Mouse (Mus musculus): ENCODE data around the gene Gm10153.
"Not testable (repeated sequence)": the region's sequence is repeated elsewhere in the genome, so short reads cannot be mapped to it uniquely, and the experiment has no call there.

The Gm10153 gene

DNA sequence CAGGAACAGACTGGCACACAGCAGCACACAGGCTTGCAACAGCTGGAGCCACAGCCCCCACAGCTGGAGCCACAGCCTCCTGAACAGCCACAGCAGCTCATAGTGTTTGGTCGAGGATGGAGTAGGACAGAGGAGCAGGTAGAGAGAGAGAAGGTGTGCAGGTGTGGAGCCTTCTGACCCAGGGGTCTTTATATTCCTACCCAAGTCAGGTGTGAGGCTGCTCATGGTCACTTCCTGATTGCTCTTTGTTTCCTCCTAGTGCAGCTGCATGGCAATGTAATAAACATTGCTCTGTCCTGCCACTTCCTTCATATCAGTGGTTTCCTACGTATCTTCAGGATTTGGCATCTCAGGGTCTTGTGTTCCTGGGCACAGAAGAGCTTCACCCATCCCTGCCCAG is at the start of gene Gm10153:
TSS of gene Gm10153 (minus strand) at position 101 of the 400 bp plus-strand sequence.
- no peak for DNase-seq

GRCm38 (mm10) chr7:142231540-142231939 is 41.4 kb upstream of the Gm10153 start:
- no peak for DNase-seq

DNA sequence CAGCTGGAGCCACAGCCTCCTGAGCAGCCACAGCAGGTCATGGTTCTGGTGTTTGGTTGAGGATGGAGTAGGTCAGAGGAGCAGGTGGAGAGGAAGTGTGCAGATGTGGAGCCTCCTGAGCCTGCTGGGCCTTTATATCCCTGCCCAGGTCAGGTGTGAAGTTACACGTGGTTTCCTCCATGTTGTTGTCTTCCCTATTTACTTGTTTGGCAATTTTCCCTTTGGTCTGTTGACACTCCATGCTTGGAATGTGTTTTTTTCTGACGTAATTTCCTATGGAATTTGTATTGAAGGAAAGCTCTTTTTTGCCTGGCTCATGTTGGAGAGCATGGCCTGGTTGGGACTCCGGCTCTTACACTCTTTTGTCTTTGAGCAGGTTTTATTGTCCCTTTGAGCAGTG is 39.7 kb upstream of the Gm10153 start, which contains the start of gene Krtap5-5:
TSS of gene Krtap5-5 (minus strand) at position 101 of the 400 bp plus-strand sequence.
- not testable (repeated sequence) for DNase-seq

DNA sequence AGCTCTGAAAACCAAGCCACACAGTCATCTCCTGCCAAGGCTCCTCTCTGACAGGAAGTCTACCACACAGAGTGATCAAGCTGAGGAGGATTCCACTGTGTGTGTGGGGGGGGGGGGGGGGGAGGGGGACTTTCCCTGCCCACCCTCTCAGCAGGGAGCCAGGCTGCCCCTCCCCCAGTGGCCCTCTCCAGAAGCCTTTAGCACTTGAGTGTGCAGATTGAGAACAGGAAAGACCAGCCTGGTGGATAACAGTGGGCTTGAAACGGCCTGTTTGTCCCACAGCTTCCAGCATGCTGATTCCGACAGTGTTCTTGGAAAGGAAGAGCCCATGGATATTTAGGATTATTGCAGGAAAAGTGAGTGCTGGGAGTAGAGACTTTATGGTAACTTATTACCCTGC is 34.3 kb upstream of the Gm10153 start:
- no peak for DNase-seq

DNA sequence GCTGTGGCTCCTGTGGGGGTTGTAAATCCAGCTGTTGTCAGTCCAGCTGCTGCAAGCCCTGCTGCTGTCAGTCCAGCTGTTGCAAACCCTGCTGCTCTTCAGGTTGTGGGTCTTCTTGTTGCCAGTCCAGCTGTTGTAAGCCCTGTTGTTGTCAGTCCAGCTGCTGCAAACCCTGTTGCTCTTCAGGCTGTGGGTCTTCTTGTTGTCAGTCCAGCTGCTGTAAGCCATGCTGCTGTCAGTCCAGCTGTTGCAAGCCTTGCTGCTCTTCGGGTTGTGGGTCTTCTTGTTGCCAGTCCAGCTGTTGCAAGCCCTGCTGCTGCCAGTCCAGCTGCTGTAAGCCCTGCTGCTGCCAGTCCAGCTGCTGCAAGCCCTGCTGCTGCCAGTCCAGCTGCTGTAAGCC is 21.9 kb upstream of the Gm10153 start:
- not testable (repeated sequence) for DNase-seq

- no peak for DNase-seq
Observed at GRCm38 (mm10) chr7:142211559-142211958, 21.4 kb upstream of the Gm10153 start, which contains the start of gene Gm7579. Gm7579 (plus strand) TSS chr7:142211859.

DNA sequence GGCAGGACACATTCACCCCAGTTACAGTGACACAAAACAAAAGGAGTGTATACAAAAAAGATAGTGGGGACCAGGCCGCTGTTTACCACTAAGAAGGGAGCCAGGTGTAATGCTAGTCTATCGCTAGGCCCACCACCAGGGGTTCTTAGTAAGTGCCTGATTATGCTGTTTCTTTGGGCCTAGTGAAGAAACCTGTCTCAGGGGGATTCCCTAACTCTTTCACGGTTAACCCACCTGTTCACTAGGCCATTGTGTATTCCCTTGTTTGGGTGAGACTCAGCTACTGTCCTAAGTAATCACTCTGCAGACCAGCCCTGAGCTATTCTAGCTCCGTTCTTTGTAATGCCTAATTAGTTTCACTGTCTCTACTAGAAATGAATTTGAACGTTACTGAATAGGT is 16.7 kb upstream of the Gm10153 start:
- not testable (repeated sequence) for DNase-seq

DNA sequence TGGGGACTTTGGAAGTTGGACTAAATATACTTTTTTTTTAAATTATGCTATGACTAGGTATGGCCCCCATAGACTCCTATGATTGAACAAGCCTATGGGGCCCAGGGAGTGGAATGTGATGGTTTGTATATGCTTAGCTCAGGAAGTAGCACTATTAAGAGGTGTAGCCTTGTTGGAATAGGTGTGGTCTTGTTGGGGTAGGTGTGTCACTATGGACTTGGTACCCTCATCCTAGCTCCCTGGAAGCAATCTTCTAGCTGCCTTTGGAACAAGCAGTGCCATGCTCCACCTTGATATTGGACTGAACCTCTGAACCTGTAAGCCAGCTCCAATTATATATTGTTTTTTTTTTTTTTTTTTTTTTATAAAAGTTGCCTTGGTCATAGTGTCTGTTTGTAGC is 15.3 kb upstream of the Gm10153 start:
- no peak for DNase-seq

GRCm38 (mm10) chr7:142201064-142201463 is 10.9 kb upstream of the Gm10153 start, which contains the start of gene Krtap5-3:
Krtap5-3 (plus strand) TSS chr7:142201364.
- no peak for DNase-seq

GRCm38 (mm10) chr7:142198748-142199147 is 8.6 kb upstream of the Gm10153 start:
- DNase-seq, result no peak

GRCm38 (mm10) chr7:142188156-142188555 is 2.0 kb downstream of the Gm10153 start:
- DNase-seq, result no peak

- DNase-seq, result no peak
Observed at GRCm38 (mm10) chr7:142181021-142181420, 9.2 kb downstream of the Gm10153 start.

GRCm38 (mm10) chr7:142178685-142179084 is 11.5 kb downstream of the Gm10153 start:
- no peak for DNase-seq

DNA sequence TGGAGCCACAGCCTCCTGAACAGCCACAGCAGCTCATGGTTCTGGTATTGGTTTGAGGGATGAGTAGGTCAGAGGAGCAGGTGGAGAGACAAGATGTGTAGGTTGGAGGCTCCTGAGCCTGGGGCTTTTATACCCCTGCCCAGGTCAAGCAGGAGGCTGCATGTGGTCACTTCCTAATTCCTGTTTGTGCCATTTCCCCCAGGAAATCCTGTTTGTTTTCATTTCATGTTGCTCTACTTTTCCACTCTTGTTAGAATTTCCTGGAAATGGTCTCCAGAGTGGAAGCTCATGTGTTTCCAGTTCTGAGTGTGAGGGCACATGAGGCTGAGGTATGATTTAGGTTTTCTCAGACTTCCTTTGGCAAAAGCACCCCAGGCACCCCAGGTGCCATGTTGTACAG is 14.3 kb downstream of the Gm10153 start, which contains the start of gene Krtap5-2:
TSS of gene Krtap5-2 (minus strand) at position 101 of the 400 bp plus-strand sequence.
- DNase-seq, result not testable (repeated sequence)

DNA sequence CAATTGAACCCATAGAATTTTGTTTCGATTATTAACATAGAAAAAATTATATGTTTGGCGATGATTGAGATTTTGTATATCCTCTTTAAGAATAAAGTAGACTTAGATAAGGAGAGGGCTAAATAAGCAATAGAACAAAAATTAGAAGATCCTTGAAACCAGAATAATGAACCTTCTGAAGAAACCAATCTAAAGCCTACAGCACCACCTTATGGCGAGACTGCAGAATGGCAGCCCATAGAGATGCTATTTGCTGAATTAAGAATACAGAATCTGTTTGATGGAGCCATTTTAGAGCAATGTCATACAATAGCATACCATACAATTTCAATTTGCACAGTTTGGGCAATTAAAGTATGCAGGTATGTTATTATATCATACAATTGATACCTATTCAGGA is 20.4 kb downstream of the Gm10153 start:
- DNase-seq, result no peak

GRCm38 (mm10) chr7:142165639-142166038 is 24.6 kb downstream of the Gm10153 start, which contains the start of gene Gm4553:
Gm4553 (minus strand) TSS chr7:142165739.
- not testable (repeated sequence) for DNase-seq

DNA sequence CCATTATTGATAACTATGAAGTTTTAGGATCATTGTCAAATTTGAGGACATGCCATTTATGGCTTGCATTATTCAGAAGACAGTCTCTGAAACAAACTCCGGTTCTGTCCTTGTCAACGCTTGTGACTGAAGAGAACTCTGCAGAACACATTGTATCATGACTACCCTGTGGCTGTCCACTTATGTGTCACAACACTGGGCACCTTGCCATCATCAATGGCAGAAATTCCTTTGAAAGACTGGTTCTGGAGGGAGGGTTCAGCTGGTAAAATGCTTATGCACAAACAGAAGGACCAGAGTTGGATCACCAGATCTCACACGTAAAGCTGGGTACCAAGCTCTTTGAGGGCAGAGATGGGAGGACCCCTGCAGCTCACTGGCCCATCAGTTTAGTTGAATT is 30.8 kb downstream of the Gm10153 start:
- DNase-seq, result no peak

DNA sequence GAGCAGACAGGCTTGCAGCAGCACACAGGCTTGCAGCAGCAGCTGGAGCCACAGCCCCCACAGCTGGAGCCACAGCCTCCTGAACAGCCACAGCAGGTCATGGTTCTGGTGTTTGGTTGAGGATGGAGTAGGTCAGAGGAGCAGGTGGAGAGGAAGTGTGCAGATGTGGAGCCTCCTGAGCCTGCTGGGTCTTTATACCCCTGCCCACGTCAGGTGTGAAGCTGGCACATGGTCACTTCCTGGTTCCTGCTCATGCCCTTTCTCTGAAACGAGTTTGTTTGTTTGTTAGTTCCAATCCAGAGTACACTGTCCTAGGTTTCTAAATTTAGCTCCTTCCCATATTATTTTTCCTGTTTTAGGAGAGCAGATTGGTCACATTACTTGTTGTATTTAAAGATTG is 33.2 kb downstream of the Gm10153 start, which contains the start of gene Gm29735:
TSS of gene Gm29735 (minus strand) at position 101 of the 400 bp plus-strand sequence.
- not testable (repeated sequence) for DNase-seq

- DNase-seq, result no peak
Observed at GRCm38 (mm10) chr7:142155308-142155707, 34.9 kb downstream of the Gm10153 start.

DNA sequence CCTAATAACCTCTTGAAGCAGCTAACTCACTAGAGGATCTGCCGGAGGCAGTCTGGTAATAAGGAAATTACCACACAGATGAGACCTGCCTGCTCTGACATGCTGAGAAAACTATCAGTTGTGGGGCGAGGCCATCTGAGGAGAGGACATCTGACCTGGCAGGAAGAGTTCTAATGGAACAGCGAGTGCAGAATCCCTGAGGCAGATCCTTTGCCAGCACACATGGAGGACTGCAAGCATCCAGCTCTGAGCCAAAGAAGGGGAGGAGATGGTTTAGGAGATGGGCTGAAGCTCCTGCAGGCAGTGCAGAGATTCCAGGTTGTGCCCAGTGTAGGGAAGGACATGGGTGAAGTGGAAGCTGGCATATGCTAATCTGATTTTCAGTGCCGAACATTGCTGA is 38.0 kb downstream of the Gm10153 start:
- no peak for DNase-seq

- no peak for DNase-seq
Observed at GRCm38 (mm10) chr7:142148633-142149032, 41.6 kb downstream of the Gm10153 start.

- DNase-seq, result peak; percentile 32
Observed at GRCm38 (mm10) chr7:142146033-142146432, 44.2 kb downstream of the Gm10153 start.

- DNase-seq, result no peak
Observed at GRCm38 (mm10) chr7:142145413-142145940, 44.7 kb downstream of the Gm10153 start.

- DNase-seq, result no peak
Observed at GRCm38 (mm10) chr7:142144507-142144906, 45.7 kb downstream of the Gm10153 start, which contains the start of gene Gm45337. Gm45337 (minus strand) TSS chr7:142144607.

Measured in thymus, postnatal 25 days (tissue).